Mouse (Mus musculus): Measurements from ENCODE around the gene Slc6a17.

DNA sequence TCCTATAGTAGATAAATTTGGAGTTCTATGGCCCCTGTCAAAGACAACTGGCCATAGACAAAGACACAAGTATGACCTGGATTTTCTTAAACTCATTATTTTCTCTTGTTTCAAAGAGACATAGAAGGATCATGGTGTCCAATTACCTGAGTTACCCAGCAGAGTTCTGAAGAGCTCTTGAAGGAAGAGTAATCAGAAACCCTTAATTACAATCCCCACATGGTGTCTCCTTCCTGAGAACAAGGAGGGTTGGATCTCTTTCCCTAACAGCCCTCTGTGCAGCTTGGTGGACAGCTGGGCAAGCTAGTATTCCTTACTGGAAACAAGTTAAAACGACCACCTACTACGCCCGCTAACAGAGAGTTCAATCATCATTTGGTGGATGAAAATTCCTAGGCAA is 6.4 kb downstream of the Slc6a17 start:
- TF ChIP-seq CTCF (conservative IDR thresholded peaks at IDR 0.05; ENCODE audit: insufficient read depth, insufficient read length, low read depth, low read length) (no peak), POLR2A (IDR thresholded peaks at IDR 0.05; ENCODE audit: low read depth, low read length) (no peak)
